Mouse (Mus musculus) heart, adult 8-10 months (tissue): Measurements from ENCODE around the gene Mier2. TPM values are rescaled to one million over a fixed set of nuclear protein-coding genes. Genes with fewer than 3 reads are reported as not detected.

Experiments used
- DNase-seq: peaks from one replicate; pipeline ENCODE4 v3.0.0; 2022; ENCODE audit warnings: low spot score
- microRNA-seq: library from miRNA; unstranded; fragments of <30 nt; microRNA quantifications from one replicate; pipeline ENCODE4 v1.2.0, GENCODE M21; 2022
- total RNA-seq, 4 experiments: library from RNA; stranded (reverse); gene quantifications; 2 replicates each; pipeline ENCODE4 v1.2.4; 2022

Gene Mier2
- total RNA-seq, 4 experiments from 2014 or later: 10.6 to 17.6 (median 15.3) TPM

- DNase-seq: no peak
These were observed 58.2 kb downstream of the Mier2 start for GRCm38 (mm10) chr10:79496701-79497288.

GRCm38 (mm10) chr10:79495886-79496285 lies 59.1 kb downstream of the Mier2 start:
- DNase-seq: no peak

Small RNA genes within 50 kb of the gene (microRNA-seq; reads per million reads assigned to microRNA genes)
- gene Mir6909: not detected

Other genes with a start within 250 kb of the Mier2 start
- gene Vmn2r82, start 198.7 kb downstream of the Mier2 start, total RNA-seq: not detected
- gene Vmn2r83, start 86.5 kb downstream of the Mier2 start, total RNA-seq: not detected
- 1 to 10 TPM; 3.1 to 7.1 (median 4.8) TPM for gene Plpp2, start 21.4 kb downstream of the Mier2 start, total RNA-seq
- gene Theg, start 32.1 kb upstream of the Mier2 start, total RNA-seq: not detected
- gene C2cd4c, start 58.8 kb upstream of the Mier2 start, total RNA-seq: under 1 TPM in 1 of 4 experiments, not detected in 3; 0.16 TPM
- gene Shc2, start 82.7 kb upstream of the Mier2 start, total RNA-seq: 1 to 10 TPM; 1.2 to 2.0 (median 1.2) TPM
- gene Odf3l2, start 90.5 kb upstream of the Mier2 start, total RNA-seq: not detected
- gene Madcam1, start 109.4 kb upstream of the Mier2 start, total RNA-seq: not detected
- gene Tpgs1, start 114.2 kb upstream of the Mier2 start, total RNA-seq: 10 to 100 TPM; 14.5 to 20.0 (median 16.9) TPM
- 100 to 1,000 TPM; 201 to 230 (median 213) TPM for gene Cdc34, start 127.0 kb upstream of the Mier2 start, total RNA-seq
- 1 to 10 TPM; 7.6 to 9.0 (median 8.3) TPM for gene Gzmm, start 133.8 kb upstream of the Mier2 start, total RNA-seq
- 1,000 to 10,000 TPM; 1,424 to 1,552 (median 1,533) TPM for gene Bsg, start 149.3 kb upstream of the Mier2 start, total RNA-seq
- 10 to 100 TPM; 13.7 to 16.7 (median 15.1) TPM for gene Hcn2, start 161.4 kb upstream of the Mier2 start, total RNA-seq
- 10 to 100 TPM; 41.1 to 54.7 (median 47.0) TPM for gene Polrmt, start 191.4 kb upstream of the Mier2 start, total RNA-seq
- not detected for gene Fgf22, start 199.9 kb upstream of the Mier2 start, total RNA-seq
- 10 to 100 TPM; 20.2 to 23.2 (median 21.5) TPM for gene Rnf126, start 211.8 kb upstream of the Mier2 start, total RNA-seq
- gene Fstl3, start 222.1 kb upstream of the Mier2 start, total RNA-seq: 1 to 10 TPM; 2.9 to 5.8 (median 3.6) TPM
- gene Prss57, start 235.8 kb upstream of the Mier2 start, total RNA-seq: not detected
- gene Palm, start 238.4 kb upstream of the Mier2 start, total RNA-seq: 10 to 100 TPM; 37.8 to 53.8 (median 51.7) TPM